Mouse (Mus musculus): ENCODE measurements around the gene Cldn19.

- TF ChIP-seq CTCF (IDR thresholded peaks at IDR 0.05; ENCODE audit: low read depth) (no peak), EP300 (IDR thresholded peaks at IDR 0.05; ENCODE audit: low read depth) (no peak)
Observed at GRCm38 (mm10) chr4:119293574-119294258, 38.5 kb downstream of the Cldn19 start.
